Mouse (Mus musculus): Measurements from ENCODE around the gene Zcchc2.

DNA sequence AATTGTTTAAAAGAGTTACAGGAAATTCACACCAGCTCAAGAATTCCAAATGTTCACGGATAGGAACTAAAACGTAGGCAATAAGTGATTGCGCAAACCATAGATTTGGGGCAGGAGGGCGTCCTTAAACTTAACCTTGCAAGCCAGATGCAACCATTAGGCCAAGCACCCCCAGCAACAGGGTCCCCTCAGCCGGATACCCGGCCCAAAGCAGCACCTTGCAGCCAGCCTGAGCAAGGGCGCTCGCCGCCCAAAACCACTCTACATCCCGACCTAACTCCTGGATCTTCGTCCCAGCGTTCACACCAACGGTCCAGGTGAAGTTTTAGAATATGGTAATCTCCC, 594 bp upstream of the Zcchc2 start:
- no peak for TF ChIP-seq CTCF (IDR thresholded peaks at IDR 0.05; ENCODE audit: borderline replicate concordance, insufficient read depth, low read depth, low read length)
- TF ChIP-seq POLR2A (IDR thresholded peaks at IDR 0.05; ENCODE audit: borderline replicate concordance, insufficient read depth, low read length), result no peak
